Mouse (Mus musculus): ENCODE measurements around the gene Focad.

Gene Focad

DNA sequence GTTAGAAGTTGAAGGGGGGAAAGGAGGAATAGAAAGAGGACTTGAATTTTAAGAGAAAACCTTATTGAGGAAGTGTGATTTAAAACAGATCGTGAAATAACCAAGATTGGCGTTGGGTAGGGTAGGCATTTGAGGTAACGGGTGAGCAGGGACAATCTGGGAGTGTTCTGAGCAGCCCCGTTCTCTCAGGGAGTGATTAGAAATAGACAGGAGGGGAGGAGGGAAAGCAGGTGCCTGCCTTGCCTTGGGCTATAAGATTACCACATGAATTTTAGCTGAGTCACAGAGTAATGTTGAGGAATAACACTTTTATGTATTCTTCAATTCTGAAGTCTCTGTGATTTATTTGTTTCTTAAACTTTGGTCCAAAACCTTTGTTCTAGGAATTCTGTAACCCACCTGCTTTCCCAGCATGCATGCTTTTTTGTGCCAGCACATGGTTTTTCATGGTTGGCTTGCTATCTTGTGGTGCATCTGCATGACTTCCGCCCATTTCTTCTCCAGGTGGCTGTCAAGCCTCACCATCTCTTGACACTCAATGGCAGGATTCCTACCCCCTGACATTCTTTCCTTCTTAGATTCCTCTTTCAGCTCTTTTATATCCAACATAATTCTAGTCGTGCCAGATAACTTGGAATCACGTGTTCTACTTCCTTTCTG lies 176.1 kb downstream of the Focad start:
- in situ Hi-C loops (cut with MboI; ENCODE audit: low pct_unique_long_range_greater_than_20kb in 1 of 2, low sequenced_read_pairs in 2 of 2, unreplicated experiment in 1 of 2): no loop called here

DNA sequence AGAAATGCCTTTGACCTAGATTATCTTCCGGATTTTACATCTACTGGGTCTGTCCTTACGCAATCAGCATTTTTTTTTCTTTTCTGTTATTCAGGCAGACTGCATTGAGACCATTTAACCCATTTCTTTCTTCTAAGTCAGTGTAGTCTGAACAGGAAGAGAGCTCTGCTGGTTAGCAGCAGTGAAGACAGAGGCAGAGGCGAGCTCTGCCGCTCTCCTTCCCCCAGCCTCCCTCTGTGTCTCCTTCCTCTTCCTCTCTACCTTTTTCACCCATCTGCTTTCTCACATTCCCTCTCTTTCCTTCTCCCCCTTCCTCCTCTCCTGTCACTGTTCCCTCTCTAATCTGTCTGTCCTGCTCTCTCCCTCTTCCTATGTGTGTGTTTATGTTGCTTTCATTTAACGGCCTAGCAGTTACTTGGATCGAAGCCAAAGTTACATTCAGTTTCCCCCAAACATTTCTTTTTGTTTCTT lies 181.2 kb downstream of the Focad start:
- in situ Hi-C loops (cut with MboI; ENCODE audit: low pct_unique_long_range_greater_than_20kb in 1 of 2, low sequenced_read_pairs in 2 of 2, unreplicated experiment in 1 of 2): no loop called here

DNA sequence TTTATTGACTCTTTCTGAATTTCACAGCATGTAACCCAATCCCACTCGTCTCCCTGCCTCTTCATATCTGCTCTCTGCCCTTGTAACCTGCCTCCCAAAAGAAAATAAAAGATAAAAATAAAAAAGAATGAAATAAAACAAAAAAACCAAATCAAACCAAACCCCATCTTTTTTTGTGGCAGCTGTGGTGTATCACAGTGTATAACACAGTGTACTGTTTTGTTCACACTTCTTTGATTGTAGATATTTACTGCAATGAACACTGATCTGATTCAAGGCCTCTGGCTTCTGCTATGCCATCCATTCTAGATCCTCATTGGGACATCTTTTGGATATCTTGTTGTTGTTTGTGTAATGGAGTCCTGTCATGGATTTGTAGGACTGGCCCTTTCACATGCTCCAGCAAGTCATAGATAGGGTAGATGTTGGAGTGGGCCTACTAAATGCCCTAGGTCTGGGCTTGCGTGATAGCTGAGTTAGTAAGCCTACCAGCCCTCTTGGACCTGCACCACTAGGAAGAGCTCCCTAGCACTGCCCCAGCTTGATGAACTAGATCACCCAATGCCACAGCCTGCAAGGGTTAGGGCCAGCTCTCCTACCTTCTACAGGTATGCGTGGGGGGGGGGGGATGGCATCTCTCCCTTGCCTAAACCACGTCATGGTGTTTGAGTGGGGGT lies 181.8 kb downstream of the Focad start:
- in situ Hi-C loops (cut with MboI; ENCODE audit: low pct_unique_long_range_greater_than_20kb in 1 of 2, low sequenced_read_pairs in 2 of 2, unreplicated experiment in 1 of 2): no loop called here

DNA sequence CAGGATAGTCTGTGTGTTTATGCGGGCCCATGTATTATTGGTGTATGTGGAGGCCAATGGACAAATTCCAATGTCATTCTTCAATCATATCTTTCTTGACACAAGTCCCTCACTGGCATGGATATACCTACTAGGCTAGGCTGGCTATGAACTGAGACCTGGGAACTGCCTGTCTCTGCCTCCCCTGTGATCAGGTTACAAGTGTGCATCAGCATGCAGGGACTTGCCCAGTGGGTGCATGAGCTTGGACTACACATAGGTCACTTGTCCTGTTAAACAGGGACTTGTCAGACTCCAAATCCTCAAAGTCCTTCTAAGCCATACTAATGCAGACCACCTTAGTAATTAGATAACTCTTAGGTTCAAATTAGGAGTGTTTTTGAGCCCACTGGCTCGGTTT lies 184.1 kb downstream of the Focad start:
- in situ Hi-C loops (cut with MboI; ENCODE audit: low pct_unique_long_range_greater_than_20kb in 1 of 2, low sequenced_read_pairs in 2 of 2, unreplicated experiment in 1 of 2): no loop called here

DNA sequence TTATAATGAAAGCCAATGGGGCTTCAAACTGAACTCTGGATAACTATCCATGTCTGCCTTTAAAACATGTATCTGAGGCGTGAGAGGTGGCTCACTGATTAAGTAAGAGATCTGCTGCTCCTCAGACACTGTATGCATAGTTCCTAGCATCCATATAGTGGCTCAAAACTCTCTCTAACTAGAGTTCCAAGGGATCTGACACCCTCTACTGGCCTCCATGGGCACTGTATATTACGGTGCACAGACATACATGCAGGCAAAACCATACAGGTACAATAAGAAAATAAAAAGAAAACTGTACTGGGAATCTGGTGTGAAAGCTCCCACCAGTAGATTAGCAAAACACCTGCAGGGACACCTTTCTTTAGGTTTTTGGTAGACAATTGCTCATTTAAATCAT lies 186.1 kb downstream of the Focad start:
- in situ Hi-C loops (cut with MboI; ENCODE audit: low pct_unique_long_range_greater_than_20kb in 1 of 2, low sequenced_read_pairs in 2 of 2, unreplicated experiment in 1 of 2): no loop called here

DNA sequence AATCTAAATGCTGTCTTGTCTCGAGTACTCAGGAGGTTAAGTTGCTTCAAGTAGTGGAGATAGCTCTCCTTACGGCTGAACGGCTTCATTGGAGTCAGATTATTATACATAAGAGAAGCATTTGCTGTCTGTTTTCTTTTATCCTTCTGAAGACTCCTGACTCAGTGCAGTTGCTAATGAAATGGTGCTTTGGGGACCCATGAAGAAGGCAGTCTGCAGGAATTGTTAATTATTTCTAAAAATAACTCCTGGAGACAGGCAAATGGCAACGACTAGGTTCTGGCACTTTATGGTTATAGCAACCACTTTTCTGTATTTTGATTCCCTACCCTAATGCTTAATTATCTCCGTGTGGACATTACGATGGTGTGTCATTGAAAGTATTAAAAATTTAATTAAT lies 201.1 kb downstream of the Focad start:
- in situ Hi-C loops (cut with MboI; ENCODE audit: low pct_unique_long_range_greater_than_20kb in 1 of 2, low sequenced_read_pairs in 2 of 2, unreplicated experiment in 1 of 2): no loop called here

DNA sequence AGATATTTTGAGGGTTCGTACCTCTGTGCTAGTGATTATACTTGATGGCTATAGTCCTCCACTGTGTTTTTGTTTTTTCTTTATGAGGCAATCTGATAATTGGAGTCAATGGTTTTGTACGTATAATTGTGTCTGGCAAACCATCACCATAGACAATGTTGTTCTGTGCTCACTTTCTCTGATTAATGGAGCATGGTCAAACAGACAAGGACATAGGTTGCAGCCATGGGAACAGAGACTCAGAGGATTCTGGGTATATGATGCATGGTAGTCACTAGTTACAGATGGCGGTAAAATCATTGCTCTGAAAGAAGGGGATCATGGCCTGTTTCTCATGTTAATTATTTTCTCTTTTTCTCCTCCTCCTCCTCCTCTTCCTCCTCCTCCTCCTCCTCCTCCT lies 205.1 kb downstream of the Focad start:
- in situ Hi-C loops (cut with MboI; ENCODE audit: low pct_unique_long_range_greater_than_20kb in 1 of 2, low sequenced_read_pairs in 2 of 2, unreplicated experiment in 1 of 2): no loop called here

DNA sequence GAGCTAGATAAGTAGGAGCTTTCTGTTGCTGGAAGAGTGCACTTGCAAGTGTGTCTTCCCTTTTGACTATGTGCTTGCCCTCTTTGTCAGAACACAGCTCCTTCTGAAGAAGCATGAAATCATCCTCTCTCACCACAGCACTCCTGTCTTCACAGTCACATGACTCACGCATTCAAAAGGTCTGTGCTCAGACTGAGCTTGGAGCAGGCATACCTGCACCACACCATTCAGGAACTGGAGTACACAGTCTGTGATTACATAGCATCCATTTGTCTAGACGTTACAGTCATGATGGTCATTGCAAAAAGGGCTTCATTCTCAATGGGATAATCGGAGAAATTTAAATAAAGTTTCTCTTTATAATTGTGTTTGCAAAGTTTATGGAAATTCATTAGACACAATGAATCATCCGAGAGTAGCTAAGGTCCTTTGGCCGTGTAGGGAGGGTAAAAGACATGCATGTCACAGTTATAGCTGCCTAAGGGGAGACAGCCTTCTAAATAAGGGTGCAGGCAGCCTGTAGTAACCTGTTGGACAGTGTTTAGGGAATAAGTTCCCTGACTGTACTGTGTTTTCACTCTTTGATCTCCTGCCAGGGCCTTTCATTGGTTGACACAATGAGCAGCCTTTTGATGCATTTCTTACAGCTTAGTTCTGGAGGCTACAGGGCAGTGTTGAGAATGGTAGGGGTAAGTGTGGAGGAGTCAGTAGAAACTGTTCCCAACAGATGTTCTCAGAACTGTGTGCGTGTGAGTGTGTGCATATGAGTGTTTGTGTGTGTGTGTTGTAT lies 206.6 kb downstream of the Focad start:
- in situ Hi-C loops (cut with MboI; ENCODE audit: low pct_unique_long_range_greater_than_20kb in 1 of 2, low sequenced_read_pairs in 2 of 2, unreplicated experiment in 1 of 2): no loop called here

DNA sequence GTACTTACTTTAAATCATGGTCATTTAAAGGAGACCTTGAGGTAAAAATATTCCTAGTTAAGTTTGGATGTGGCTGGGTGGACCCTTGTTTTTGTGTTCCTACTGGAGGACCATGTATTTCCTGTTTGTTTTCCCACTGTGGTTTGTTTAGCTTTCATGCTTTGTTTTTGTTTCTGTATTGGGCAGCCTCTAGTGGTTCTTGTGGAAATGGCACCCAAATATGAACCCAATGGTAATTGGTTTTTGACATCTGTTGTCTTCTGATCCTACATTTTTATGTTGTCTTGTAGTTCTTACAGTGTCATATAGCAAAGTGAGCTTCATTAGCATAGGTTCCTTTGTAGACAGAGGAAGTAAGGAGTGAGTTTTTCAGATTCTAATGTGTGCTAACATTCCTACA lies 207.9 kb downstream of the Focad start:
- in situ Hi-C loops (cut with MboI; ENCODE audit: low pct_unique_long_range_greater_than_20kb in 1 of 2, low sequenced_read_pairs in 2 of 2, unreplicated experiment in 1 of 2): no loop called here

DNA sequence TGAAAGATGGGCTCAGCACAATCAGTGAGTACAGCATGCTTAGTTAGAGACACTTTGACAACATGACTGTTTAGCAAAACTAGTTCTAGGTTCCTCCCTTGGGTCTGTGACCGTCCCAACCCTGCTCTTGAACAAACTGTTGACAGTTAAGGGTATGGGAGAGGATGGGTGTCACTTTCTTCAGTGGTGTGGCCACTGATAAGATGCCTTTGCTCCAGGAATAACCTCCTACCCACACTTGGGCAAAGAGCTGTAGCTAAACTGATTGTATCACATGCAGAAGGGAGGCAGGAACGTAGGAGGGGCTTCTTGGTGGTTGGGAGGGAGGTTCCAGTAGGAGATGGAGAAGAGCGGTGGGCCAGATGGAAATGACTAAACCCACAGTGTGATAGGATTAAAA lies 213.3 kb downstream of the Focad start:
- in situ Hi-C loops (cut with MboI; ENCODE audit: low pct_unique_long_range_greater_than_20kb in 1 of 2, low sequenced_read_pairs in 2 of 2, unreplicated experiment in 1 of 2): no loop called here

DNA sequence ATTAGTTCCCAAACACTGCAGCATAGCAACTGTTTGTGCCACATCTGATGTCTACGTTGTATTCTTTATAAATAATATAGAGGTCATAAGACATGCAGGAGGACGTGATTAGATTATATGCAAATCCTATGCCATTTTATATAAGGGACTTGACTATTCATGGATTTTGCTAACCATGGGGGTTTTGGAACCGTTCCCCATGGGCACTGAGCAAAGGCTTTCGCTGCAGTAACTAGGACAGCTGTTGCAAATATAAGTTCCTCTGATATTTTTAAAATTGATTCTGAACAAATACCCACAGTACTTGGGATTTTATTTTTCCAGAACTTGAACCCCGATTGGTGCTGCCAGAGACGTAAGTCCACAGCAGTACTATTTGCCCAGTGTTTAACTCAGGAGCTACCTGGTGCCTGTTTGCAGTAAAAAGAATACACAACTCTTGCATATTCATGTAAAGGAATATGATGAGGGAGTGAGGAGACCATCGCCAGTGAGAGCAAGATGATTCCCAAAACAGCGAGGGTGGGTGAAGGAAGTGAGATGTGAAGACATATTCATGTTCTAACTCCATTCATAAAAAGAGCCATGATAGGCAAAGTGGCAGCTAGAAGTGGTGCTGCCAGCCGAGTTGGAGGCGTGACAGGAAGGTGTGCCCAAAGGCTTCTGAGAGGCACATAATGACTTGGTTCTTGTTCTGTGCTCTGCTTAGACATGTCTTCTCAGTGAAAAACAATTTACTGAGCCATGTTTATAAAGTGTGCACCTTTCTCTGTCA lies 214.1 kb downstream of the Focad start:
- in situ Hi-C loops (cut with MboI; ENCODE audit: low pct_unique_long_range_greater_than_20kb in 1 of 2, low sequenced_read_pairs in 2 of 2, unreplicated experiment in 1 of 2): no loop called here

DNA sequence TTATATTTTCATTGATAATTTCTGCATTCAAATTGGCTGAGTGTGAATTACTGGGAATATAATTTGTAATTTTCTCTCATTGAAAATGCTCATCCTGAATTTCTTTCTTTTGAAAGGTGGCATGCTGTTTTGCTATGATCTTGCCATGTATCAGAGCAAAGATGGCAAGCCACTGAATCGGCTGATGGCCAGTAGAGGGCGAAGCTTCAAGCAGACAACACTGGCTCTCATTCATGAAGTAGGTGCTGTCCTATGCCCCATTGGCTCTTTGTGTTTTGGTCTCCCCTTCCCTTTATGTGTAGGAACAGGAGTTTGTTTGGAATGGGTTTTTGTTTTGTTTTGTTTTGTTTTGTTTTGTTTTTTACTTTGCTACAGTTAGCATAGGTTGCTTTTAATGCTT lies 215.2 kb downstream of the Focad start:
- in situ Hi-C loops (cut with MboI; ENCODE audit: low pct_unique_long_range_greater_than_20kb in 1 of 2, low sequenced_read_pairs in 2 of 2, unreplicated experiment in 1 of 2): no loop called here

DNA sequence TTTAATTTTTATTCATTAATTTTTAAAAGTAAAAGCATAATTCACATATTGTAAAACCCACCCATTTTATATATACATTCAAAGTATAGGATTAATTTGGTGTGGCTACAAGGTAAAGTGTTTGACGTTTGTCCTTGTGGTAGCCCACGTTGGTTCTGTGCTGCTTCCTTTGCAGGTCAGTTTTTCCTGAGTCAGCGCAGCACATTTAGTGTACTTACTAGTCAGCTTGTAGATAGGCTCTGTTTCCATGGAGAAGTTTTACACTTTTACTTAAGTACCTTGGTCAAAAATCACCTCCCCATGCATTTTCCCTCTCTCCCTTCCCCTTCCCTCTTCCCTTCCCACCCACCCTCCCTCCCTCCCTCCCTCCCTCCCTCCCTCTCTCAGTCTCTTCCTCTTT lies 220.5 kb downstream of the Focad start:
- in situ Hi-C loops (cut with MboI; ENCODE audit: low pct_unique_long_range_greater_than_20kb in 1 of 2, low sequenced_read_pairs in 2 of 2, unreplicated experiment in 1 of 2): no loop called here

DNA sequence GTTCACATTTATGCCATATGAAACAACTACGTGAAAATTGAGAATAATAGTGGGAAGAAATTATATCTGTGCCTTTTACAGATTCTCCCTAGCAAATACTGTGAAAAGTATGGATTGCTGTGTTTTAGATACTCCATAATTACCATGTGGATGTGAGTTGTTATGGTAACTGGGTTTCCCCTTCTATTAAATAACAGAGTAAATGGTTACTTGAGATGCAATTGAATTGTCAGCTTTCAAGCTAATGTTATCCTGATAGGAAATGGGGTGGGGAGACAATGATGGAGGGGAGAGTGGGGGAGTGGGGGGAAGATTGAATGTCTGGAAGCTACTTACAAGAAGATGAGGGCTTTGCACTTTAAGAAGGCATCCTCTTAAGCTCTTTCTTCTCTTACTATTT lies 225.6 kb downstream of the Focad start:
- in situ Hi-C loops (cut with MboI; ENCODE audit: low pct_unique_long_range_greater_than_20kb in 1 of 2, low sequenced_read_pairs in 2 of 2, unreplicated experiment in 1 of 2): no loop called here

DNA sequence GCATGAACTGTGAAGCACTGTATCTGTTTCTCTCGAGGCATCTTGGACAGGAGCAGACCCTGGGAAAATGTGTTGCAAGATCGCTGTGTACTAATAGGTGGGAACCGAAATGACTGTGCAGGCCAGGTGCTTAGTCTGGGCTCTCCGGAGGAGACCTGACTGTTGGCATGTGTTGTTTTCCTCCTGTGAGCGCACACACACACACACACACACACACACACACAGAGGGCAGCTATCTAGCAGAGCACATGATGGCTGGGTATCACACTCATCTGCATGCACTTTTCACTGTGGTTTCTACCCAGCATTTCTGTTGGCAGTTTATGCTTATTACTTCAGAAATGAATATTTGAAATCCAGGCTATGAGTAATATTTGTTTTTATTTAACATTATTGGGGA lies 231.0 kb downstream of the Focad start:
- in situ Hi-C loops (cut with MboI; ENCODE audit: low pct_unique_long_range_greater_than_20kb in 1 of 2, low sequenced_read_pairs in 2 of 2, unreplicated experiment in 1 of 2): loop anchor here in 1 of 2 experiments (25.0 kb wide), 1 partner anchor 288 kb away; the partner anchor contains the start of gene Mllt3

DNA sequence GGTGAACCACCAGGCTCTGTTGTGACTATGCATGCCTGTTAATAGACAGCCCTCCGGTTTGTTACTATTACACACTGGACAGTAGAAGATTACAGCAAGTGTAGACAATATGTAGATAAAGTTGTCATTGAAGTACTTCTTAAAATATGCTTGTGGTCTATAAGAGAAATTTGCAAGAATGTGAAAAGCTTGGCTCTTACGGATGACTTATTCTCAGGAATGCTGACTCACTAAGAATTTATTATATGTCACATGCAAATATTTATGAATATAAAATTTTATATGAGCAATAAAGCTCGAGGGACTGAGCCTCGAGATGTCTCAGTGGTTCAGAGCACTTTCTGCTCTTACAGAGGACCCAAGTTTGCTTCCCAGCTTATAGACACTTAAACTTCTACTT lies 240.1 kb downstream of the Focad start:
- in situ Hi-C loops (cut with MboI; ENCODE audit: low pct_unique_long_range_greater_than_20kb in 1 of 2, low sequenced_read_pairs in 2 of 2, unreplicated experiment in 1 of 2): loop anchor here in 1 of 2 experiments (25.0 kb wide), 1 partner anchor 297 kb away; the partner anchor contains the start of gene Mllt3

DNA sequence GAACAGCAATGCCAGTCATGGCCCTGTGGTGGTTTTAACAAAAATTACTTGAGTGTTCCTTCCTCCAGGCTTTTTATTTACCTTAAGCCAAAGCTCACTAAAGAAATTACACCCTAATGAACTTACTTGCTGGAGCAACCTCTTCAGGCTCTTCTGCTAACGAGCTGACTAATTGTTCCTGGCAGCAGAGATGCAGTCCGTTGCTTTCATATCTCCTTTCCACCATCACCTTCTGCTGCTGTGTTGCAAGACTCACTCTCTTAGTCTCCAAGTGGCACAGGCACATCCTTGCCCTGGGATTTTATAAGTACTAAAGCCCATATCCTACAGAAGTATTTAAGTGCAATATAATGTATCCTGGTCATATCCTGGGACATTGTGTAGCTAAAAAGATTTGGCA lies 242.3 kb downstream of the Focad start:
- in situ Hi-C loops (cut with MboI; ENCODE audit: low pct_unique_long_range_greater_than_20kb in 1 of 2, low sequenced_read_pairs in 2 of 2, unreplicated experiment in 1 of 2): loop anchor here in 1 of 2 experiments (25.0 kb wide), 1 partner anchor 299 kb away; the partner anchor contains the start of gene Mllt3

DNA sequence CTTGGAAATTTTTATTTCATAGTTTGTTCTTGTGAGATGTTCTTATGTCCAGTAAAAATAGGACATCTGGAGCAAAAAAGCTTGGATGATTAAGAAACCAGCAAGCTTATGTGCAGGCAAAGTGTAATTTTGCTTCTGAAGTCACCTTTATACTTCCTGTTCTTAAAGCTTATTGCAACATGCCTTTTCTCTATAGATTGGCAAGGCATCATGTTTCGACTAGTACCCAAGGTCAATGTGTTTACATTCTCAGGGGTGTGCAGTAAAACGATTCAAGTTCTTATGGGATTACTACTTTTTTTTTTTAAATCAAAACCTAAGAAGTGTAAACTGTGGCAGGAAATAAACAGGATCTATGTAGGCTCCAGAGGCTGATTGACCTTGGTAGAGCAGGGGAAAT lies 242.9 kb downstream of the Focad start:
- in situ Hi-C loops (cut with MboI; ENCODE audit: low pct_unique_long_range_greater_than_20kb in 1 of 2, low sequenced_read_pairs in 2 of 2, unreplicated experiment in 1 of 2): loop anchor here in 1 of 2 experiments (25.0 kb wide), 1 partner anchor 300 kb away; the partner anchor contains the start of gene Mllt3
